27 mouse cellular contexts compared by ENCODE assay signal in the genomic region with DNA sequence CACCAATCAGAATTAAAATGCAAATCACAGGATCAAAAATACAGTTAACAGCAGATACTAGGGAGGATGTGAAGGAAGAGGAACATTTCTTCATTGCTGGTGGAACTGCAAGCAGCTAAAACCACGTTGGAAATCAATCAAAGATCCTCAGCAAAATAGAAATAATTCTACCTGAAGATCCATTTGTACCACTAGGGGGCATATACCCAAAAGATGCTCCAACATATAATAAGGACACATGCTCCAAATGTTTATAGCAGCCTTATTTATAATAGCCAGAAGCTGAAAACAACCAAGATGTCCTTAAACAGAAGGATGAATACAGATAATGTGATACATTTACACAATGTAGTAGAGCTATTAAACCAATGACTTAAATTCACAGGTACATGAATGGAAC.
DNase-seq lines count a peak whose midpoint lies in the region; TF ChIP-seq lines count a peak whose summit lies in the region.
"Had no signal": no experiment of that assay in that cellular context is flagged by ENCODE, and none has a peak within 500 bp of the region (broad histone marks: within the 10 kb centered on the region; RNA-seq: fewer than 3 reads in every experiment).

No protein-coding gene starts in this region.

- no peak overlapping the region for H3K27ac ChIP-seq in layer of hippocampus, adult 2 months
- H3K27ac ChIP-seq: embryonic facial prominence, embryonic 12.5 days; heart, embryonic 10.5 days; heart, embryonic 15.5 days; hindbrain, embryonic 13.5 days; limb, embryonic 10.5 days; limb, embryonic 15.5 days; liver, embryonic 13.5 days; macrophage; neural tube, embryonic 12.5 days had no signal

- peak; percentile 3 for DNase-seq in embryo, embryonic 10.5 days (ENCODE audit: low spot score)
- no peak for DNase-seq in embryo, embryonic 11 days
- no peak for DNase-seq in layer of hippocampus, adult 2 months (ENCODE audit: low spot score in 2 of 2)
- DNase-seq in layer of hippocampus, postnatal 14 days (ENCODE audit: low spot score in 2 of 2), result no peak
- DNase-seq in 416B (ENCODE audit: low read depth), result peak; percentile 1
- DNase-seq in brain, embryonic 14.5 days (ENCODE audit: low read depth), result peak; percentile 1
- DNase-seq in lung, postnatal 25 days (ENCODE audit: low spot score), result no peak
- DNase-seq: adrenal gland, adult 2 months; cerebellum, adult 8-10 months; cerebellum, postnatal 25 days; gastrocnemius, postnatal 25 days; heart, postnatal 4 days; kidney, adult 8-10 months; kidney, postnatal 25 days; liver, embryonic 13.5 days; lung, adult 18-20 months; right cerebral cortex, postnatal 14 days; thymus, postnatal 14 days had no signal

- no peak overlapping the region for H3K4me3 ChIP-seq in layer of hippocampus, adult 2 months
- H3K4me3 ChIP-seq: embryonic facial prominence, embryonic 12.5 days; heart, embryonic 10.5 days; heart, embryonic 15.5 days; hindbrain, embryonic 13.5 days; limb, embryonic 10.5 days; limb, embryonic 15.5 days; liver, embryonic 13.5 days; myocyte; neural tube, embryonic 12.5 days had no signal

- no peak for TF ChIP-seq POLR2A in brain, embryonic 14.5 days (IDR thresholded peaks at IDR 0.05; ENCODE audit: borderline replicate concordance, extremely low read depth, insufficient read depth, insufficient read length, poor library complexity, severe bottlenecking)

- peak; percentile 59 for TF ChIP-seq CTCF in layer of hippocampus, adult 2 months (conservative IDR thresholded peaks at IDR 0.05)
- no peak for TF ChIP-seq CTCF in brain, embryonic 14.5 days (IDR thresholded peaks at IDR 0.05; ENCODE audit: borderline replicate concordance, extremely low read depth, insufficient read depth, insufficient read length)

Comparison
In these comparisons a context has a peak if more than half of its experiments do, and no peak if none do; other contexts are left out.
1. DNase-seq: peak in embryo, embryonic 10.5 days (single experiment), 416B (single experiment) and brain, embryonic 14.5 days (single experiment); none in embryo, embryonic 11 days (single experiment), layer of hippocampus, adult 2 months (0 of 2), layer of hippocampus, postnatal 14 days (0 of 2) and lung, postnatal 25 days (single experiment).